Comparison of ENCODE assay signal across 15 mouse cellular contexts in genomic region chr10:36533633-36534335, GRCm38 (mm10). TPM values are rescaled to one million over a fixed set of nuclear protein-coding genes. Genes with fewer than 3 reads are reported as not detected.
A peak's percentile ranks its signal among the peaks of the same experiment; 100 is the strongest.
DNase-seq lines count a peak whose midpoint lies in the region; ATAC-seq lines count a peak whose summit lies in the region.
"Had no signal": no experiment of that assay in that cellular context is flagged by ENCODE, and none has a peak within 500 bp of the region (broad histone marks: within the 10 kb centered on the region; RNA-seq: fewer than 3 reads in every experiment).

No protein-coding gene starts in this region.

- no peaks in the 10 kb centered on the region for H3K4me1 ChIP-seq in embryonic facial prominence, embryonic 14.5 days (ENCODE audit: control insufficient read depth, insufficient read depth, low read length)
- no peaks in the 10 kb centered on the region for H3K4me1 ChIP-seq in hindbrain, embryonic 16.5 days (ENCODE audit: control insufficient read depth, insufficient read depth, low read depth, low read length)
- H3K4me1 ChIP-seq in neural tube, embryonic 14.5 days (ENCODE audit: control insufficient read depth, insufficient read depth, low read length), result no peaks in the 10 kb centered on the region
- H3K4me1 ChIP-seq in intestine, embryonic 15.5 days (replicated peaks), result no peaks in the 10 kb centered on the region
- H3K4me1 ChIP-seq: embryonic facial prominence, embryonic 12.5 days; limb, embryonic 15.5 days had no signal

- DNase-seq in cerebellum, postnatal 14 days, result peak; percentile 25 to 34
- no peak for DNase-seq in cerebellum, adult 11 months
- peak; percentile 33 for DNase-seq in embryonic facial prominence, embryonic 14.5 days (ENCODE audit: low spot score)
- no peak for DNase-seq in urinary bladder, postnatal 14 days (ENCODE audit: low spot score)
- DNase-seq in natural killer cell, adult 2 months (ENCODE audit: low spot score in 2 of 2), result no peak
- DNase-seq: gastrocnemius, adult 2 months; kidney, adult 18-20 months; lung, postnatal 10 days had no signal

- no peak for ATAC-seq in embryonic facial prominence, embryonic 14.5 days (ENCODE audit: low read depth)
- ATAC-seq in hindbrain, embryonic 16.5 days, result peak; percentile 90
- ATAC-seq in neural tube, embryonic 14.5 days (ENCODE audit: low read depth), result peak; percentile 90
- no peak for ATAC-seq in intestine, embryonic 15.5 days

- no peak overlapping the region for H3K4me3 ChIP-seq in embryonic facial prominence, embryonic 14.5 days (ENCODE audit: low read depth, low read length)
- no peak overlapping the region for H3K4me3 ChIP-seq in hindbrain, embryonic 16.5 days (ENCODE audit: low read length)
- no peak overlapping the region for H3K4me3 ChIP-seq in neural tube, embryonic 14.5 days (ENCODE audit: low read depth, low read length)
- no peak overlapping the region for H3K4me3 ChIP-seq in intestine, embryonic 15.5 days (replicated peaks)
- H3K4me3 ChIP-seq: embryonic facial prominence, embryonic 12.5 days; gastrocnemius, adult 2 months; limb, embryonic 15.5 days; myocyte had no signal

- no peak overlapping the region for H3K27ac ChIP-seq in embryonic facial prominence, embryonic 14.5 days (replicated peaks; ENCODE audit: low read depth, low read length)
- no peak overlapping the region for H3K27ac ChIP-seq in hindbrain, embryonic 16.5 days (ENCODE audit: low read depth, low read length)
- no peak overlapping the region for H3K27ac ChIP-seq in neural tube, embryonic 14.5 days (ENCODE audit: low read depth, low read length)
- no peak overlapping the region for H3K27ac ChIP-seq in intestine, embryonic 15.5 days
- H3K27ac ChIP-seq: embryonic facial prominence, embryonic 12.5 days; gastrocnemius, adult 2 months; limb, embryonic 15.5 days had no signal

- H3K27me3 ChIP-seq in embryonic facial prominence, embryonic 14.5 days (replicated peaks; ENCODE audit: control insufficient read depth, insufficient read depth, low read length), result no peaks in the 10 kb centered on the region
- no peaks in the 10 kb centered on the region for H3K27me3 ChIP-seq in hindbrain, embryonic 16.5 days (replicated peaks; ENCODE audit: control insufficient read depth, insufficient read depth, low read length)
- H3K27me3 ChIP-seq in neural tube, embryonic 14.5 days (ENCODE audit: control insufficient read depth, insufficient read depth, low read length), result no peaks in the 10 kb centered on the region
- no peaks in the 10 kb centered on the region for H3K27me3 ChIP-seq in intestine, embryonic 15.5 days (replicated peaks)
- H3K27me3 ChIP-seq: embryonic facial prominence, embryonic 12.5 days; limb, embryonic 15.5 days had no signal

- H3K36me3 ChIP-seq in embryonic facial prominence, embryonic 14.5 days (ENCODE audit: control insufficient read depth, insufficient read depth, low read length), result no peaks in the 10 kb centered on the region
- no peaks in the 10 kb centered on the region for H3K36me3 ChIP-seq in hindbrain, embryonic 16.5 days (ENCODE audit: control insufficient read depth, insufficient read depth, low read length)
- H3K36me3 ChIP-seq in neural tube, embryonic 14.5 days (ENCODE audit: control insufficient read depth, insufficient read depth, low read length), result no peaks in the 10 kb centered on the region
- H3K36me3 ChIP-seq in intestine, embryonic 15.5 days, result no peaks in the 10 kb centered on the region
- H3K36me3 ChIP-seq: embryonic facial prominence, embryonic 12.5 days; G1E; limb, embryonic 15.5 days had no signal

- no peak overlapping the region for H3K9ac ChIP-seq in embryonic facial prominence, embryonic 14.5 days (ENCODE audit: low read depth, low read length)
- H3K9ac ChIP-seq in hindbrain, embryonic 16.5 days (ENCODE audit: low read depth, low read length), result no peak overlapping the region
- H3K9ac ChIP-seq in neural tube, embryonic 14.5 days (replicated peaks; ENCODE audit: low read depth, low read length), result no peak overlapping the region
- H3K9ac ChIP-seq in intestine, embryonic 15.5 days, result no peak overlapping the region
- H3K9ac ChIP-seq: embryonic facial prominence, embryonic 12.5 days; limb, embryonic 15.5 days had no signal

- no peak overlapping the region for H3K4me2 ChIP-seq in embryonic facial prominence, embryonic 14.5 days (ENCODE audit: low read depth, low read length)
- H3K4me2 ChIP-seq in hindbrain, embryonic 16.5 days (ENCODE audit: low read length), result no peak overlapping the region
- H3K4me2 ChIP-seq in neural tube, embryonic 14.5 days (ENCODE audit: low read depth, low read length), result no peak overlapping the region
- H3K4me2 ChIP-seq in intestine, embryonic 15.5 days (replicated peaks), result no peak overlapping the region
- H3K4me2 ChIP-seq: embryonic facial prominence, embryonic 12.5 days; limb, embryonic 15.5 days had no signal

- H3K9me3 ChIP-seq in embryonic facial prominence, embryonic 14.5 days (ENCODE audit: control insufficient read depth, low read length), result no peaks in the 10 kb centered on the region
- H3K9me3 ChIP-seq in hindbrain, embryonic 16.5 days (ENCODE audit: control insufficient read depth, low read length), result no peaks in the 10 kb centered on the region
- H3K9me3 ChIP-seq in neural tube, embryonic 14.5 days (ENCODE audit: control insufficient read depth, low read length), result no peaks in the 10 kb centered on the region
- no peaks in the 10 kb centered on the region for H3K9me3 ChIP-seq in intestine, embryonic 15.5 days
- H3K9me3 ChIP-seq: embryonic facial prominence, embryonic 12.5 days; G1E; limb, embryonic 15.5 days had no signal

- WGBS in embryonic facial prominence, embryonic 14.5 days, result 69% methylated on average over 4 of the region's 4 CpGs
- WGBS in hindbrain, embryonic 16.5 days, result 18% methylated on average over 4 of the region's 4 CpGs
- WGBS in neural tube, embryonic 14.5 days, result 20% methylated on average over 4 of the region's 4 CpGs
- 85% methylated on average over 4 of the region's 4 CpGs for WGBS in intestine, embryonic 15.5 days

RNA-seq across cellular contexts. Expression of gene Hs3st5, which starts 27.2 kb away (rescaled TPM):
- 4.1 and 5.7 TPM in 2 replicates for polyA plus RNA-seq in embryonic facial prominence, embryonic 14.5 days (2014; fragmentation: Nextera tagmentation; extraction: Ambion mirVana)
- 29.1 and 36.5 TPM in 2 replicates for polyA plus RNA-seq in hindbrain, embryonic 16.5 days (2015; fragmentation: Nextera tagmentation; extraction: Ambion mirVana)
- polyA plus RNA-seq in neural tube, embryonic 14.5 days (2014; fragmentation: Nextera tagmentation; extraction: Ambion mirVana), result 54.8 and 61.2 TPM in 2 replicates
- 1.0 and 1.1 TPM in 2 replicates for polyA plus RNA-seq in intestine, embryonic 15.5 days (2015; fragmentation: Nextera tagmentation; extraction: Ambion mirVana)
- polyA plus RNA-seq: G1E had no signal

Comparison
In these comparisons a context has a peak if more than half of its experiments do, and no peak if none do; other contexts are left out.
1. DNase-seq: peak in cerebellum, postnatal 14 days (2 of 2) and embryonic facial prominence, embryonic 14.5 days (single experiment); none in cerebellum, adult 11 months (single experiment), urinary bladder, postnatal 14 days (single experiment) and natural killer cell, adult 2 months (0 of 2).
2. ATAC-seq: peak in hindbrain, embryonic 16.5 days (single experiment) and neural tube, embryonic 14.5 days (single experiment); none in embryonic facial prominence, embryonic 14.5 days (single experiment) and intestine, embryonic 15.5 days (single experiment).